Mouse (Mus musculus): ENCODE measurements around the gene Srgap3.
"Not testable (repeated sequence)": the region's sequence is repeated elsewhere in the genome, so short reads cannot be mapped to it uniquely, and the experiment has no call there.

The Srgap3 gene

DNA sequence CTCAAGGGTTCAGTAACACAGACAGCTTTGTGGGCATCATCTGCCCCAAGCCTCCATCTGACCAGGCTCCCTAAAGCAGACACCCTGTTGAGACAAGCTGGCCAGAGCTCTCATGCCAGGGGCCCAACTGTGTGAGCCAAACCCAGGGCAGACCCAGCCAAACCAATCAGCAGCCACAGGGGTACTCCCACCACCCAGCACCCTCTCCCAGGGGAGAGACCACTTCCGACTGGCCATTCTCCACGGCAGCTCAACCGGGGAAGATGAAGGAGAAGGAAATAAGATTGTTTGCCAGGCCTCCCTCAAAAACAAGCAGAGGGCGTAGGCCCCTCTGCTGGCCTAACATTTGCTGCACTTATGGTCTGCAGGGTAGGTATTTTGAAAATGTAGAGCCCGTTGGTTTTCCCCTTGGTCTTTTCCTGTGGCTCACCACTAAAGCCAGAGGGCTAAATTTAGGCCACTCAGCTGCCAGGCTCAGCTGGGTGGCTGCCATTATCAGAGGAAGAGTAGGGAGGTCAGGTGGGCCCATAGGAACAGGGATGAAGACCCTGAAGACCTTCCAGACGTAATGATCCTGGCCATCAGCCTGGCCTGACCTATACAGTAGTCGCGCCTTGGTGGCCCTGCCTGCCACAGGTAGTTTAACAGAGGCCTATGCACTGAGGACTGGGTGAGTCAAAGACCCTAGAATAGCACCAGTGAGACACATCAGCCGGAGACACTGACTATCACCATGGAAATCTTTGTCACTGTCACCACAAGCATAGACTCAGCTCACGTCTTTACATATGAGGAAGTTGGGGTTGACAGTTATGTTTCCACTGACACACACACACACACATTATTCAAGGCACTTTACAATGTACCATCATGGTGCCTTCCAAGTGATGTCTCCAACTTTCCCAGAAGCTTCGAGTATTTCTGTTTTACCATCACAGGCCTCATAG is 85.4 kb downstream of the Srgap3 start:
- DNase-seq (ENCODE audit: low read depth, low spot score): no peak

DNA sequence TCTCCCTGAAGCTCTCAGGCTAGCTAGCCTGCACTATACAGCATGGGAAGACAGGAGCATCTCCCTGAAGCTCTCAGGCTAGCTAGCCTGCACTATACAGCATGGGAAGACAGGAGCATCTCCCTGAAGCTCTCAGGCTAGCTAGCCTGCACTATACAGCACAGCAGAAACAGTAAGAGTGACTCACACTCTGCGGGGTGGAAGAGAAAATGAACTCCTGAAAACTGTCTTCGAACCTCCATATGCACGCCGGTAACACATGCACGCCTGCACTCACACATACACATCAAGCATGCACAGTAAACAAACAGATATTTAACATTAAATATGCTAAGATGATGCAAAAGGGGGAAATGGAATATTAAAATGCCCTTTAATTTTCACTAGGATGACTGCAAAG is 86.8 kb downstream of the Srgap3 start:
- DNase-seq (ENCODE audit: low read depth, low spot score): not testable (repeated sequence)

DNA sequence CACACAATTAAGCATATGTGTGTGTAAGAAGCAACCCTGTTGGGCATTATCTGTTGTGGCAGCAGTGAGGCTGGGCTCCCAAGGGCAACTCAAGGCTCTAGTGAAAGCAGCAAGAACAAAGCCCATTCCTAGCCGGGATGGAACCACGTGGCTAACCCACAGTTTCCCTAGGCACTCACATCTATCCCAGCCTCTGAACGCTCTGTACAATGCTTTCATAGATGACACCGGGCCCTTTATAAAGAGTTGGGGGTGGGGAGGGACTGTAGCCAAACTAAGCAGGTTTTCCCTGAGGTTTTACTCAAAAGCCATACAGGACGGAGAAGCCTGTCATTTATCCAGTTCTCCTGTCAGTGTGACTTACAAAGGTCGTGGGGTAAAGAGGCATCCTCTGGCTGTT is 90.0 kb downstream of the Srgap3 start:
- no peak for DNase-seq (ENCODE audit: low read depth, low spot score)

DNA sequence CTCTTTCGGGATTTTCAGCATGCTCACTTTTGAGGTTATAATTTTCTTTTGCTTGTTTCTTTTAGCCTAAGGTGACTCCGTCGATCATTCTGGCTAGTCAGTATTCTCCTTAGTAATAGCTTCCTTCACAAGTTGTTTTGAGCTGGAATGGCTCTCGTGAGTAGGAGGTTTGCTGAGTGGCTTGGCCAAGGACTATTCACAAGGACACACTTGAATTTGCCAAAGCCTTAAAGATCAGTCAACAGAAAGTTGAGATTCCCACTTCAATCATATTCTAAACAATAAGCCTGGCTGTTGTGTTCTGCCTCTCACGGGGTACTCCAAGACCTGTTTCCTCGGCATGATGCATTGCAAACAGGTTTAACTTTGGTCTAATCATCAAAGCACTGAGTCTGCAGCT is 91.9 kb downstream of the Srgap3 start:
- DNase-seq (ENCODE audit: low read depth, low spot score): no peak

DNA sequence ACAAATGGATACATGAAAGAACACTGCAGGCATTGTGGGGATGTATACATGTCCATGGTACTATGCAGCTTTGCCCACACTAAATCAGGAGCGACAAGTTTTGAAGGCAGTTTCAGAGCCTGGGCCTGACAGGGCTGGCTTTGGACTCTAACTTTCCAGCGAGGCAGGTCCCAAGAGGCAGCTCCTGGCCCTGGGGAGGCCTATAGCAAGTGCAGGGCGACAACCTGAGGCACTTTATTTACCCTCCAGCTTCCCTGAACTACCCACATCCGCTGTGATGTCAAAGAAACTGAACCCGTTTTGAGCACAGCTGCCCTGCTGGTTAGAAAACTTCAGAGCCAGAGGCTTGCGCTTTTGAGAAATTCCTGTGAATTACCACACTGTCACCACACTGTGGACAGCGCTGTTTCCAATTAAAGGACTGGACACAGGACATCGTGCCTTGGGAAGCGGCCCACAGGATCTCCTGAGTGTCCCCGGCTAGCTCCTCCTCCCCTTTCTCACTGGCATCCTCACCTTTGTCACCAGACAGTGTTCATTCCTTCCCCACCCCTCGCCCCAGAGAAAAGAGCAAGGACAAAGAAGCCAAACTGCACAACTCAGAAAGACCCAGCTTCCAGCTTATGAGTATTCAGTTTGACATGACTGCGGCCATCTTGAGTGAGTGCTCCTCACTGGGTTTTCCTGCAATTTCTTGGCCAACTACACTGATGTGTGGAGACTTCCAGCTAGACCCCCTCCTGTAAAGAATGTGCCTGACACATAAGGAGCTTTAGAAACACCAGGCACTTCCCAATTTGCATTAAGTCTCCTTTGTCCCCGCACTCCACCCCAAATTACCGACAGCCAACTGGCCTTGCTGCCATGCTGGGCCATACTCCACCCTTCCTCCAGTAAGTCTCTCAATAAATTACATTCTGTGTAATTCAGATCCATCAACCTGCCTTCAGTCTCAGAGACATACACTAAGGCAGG is 94.5 kb downstream of the Srgap3 start:
- DNase-seq (ENCODE audit: low read depth, low spot score): no peak

DNA sequence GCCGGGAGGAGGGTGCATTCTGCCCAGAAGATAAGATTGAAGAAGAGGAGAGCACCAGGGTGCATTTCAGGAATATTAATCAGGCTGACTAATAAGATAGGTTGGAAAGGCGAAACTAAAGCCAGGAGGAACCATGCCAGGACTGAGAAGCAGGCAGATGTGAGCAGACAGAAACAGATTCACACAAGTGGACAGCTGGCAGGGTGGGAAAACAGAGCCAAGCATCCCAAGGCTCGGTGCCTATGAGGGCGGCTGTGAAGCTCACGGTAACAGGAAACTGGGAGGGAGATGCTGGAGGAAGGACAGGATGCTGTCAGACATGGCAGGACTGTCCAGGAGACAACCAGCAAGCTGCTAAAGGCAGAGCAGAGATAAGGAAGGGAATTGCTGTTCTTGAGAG is 96.3 kb downstream of the Srgap3 start:
- DNase-seq (ENCODE audit: low read depth, low spot score): no peak

DNA sequence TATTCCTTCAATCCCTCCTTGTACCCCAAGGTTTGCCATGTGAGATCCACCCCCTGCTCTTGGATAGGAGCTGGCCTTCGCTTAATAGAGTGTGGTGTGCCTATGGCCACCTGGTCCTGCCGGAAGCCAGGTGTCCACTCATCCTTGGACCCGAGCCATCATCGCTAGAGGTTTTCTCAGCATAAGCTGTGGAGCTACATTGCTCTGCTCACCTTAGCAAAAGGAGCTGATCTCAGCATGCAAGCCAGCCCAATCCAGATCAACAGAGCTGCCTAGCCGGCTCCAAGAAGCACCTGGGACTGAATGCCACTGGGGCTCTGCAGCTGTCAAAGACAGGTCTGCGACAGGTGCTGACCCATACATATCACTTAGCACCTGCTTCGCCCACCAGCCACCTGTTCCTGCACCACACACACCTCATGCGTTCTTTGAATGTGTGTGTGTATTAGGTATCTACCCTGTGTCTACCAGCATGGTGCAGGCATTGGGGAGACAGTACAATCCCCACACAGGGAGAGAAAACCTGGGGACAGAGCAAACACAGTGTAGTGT is 98.4 kb downstream of the Srgap3 start:
- no peak for DNase-seq (ENCODE audit: low read depth, low spot score)

DNA sequence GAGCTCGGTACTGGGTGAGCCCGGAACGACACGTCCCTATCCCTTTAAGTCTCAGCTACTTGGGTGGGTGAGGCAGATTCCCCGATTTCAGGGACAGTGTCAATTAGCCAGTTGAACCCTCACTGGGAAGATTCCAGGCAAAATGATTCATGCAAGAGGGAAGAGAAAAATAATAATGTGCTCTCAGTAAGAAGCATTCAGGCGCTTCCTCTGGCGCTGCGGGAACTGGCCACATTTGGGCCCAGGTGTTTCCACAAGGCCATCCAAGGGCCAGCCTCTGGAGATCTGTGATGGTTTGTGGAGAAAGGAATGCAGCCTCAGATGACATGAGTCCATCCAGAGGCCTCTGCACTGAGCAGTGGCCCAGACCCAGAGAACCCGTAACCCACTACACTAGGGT is 100.2 kb downstream of the Srgap3 start:
- DNase-seq (ENCODE audit: low read depth, low spot score): no peak

DNA sequence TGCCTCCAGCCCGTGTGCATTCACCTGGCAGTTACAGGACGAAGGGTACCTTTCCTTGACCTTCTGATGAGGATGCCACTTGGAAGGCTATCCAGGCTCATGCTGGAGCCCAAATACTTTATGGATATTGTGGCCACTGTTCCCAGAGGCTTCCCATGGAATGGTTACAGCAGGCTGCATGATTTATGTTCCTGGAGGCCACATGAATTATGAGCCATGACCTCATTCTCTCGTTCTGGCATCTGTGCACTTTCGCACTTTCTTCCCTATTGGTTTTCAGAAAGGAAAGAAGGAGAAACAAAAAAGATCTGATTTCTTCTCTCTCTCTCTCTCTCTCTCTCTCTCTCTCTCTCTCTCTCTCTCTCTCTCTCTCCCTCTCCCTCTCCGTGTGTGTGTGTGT is 104.6 kb downstream of the Srgap3 start:
- peak; percentile 43 for DNase-seq (ENCODE audit: low read depth, low spot score)

DNA sequence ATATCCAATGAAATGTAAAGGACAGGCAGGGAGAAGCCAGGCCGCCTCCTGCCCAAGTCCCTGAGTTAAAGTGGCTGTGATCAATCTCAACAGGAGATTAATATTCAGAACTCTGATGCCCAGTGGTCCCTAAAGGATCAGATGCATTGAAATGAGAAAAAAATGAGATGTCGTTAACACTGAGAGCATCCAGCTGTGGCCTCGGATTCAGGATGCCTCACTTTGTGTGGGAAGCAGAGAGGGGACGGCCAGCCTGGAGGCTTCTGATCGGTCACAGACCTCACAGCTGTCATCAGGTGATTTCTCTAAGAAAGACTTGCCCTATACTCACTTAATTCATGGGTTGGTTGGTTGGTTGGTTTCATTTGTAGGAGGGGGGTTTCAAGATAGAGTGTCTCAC is 106.7 kb downstream of the Srgap3 start:
- DNase-seq (ENCODE audit: low read depth, low spot score): no peak

DNA sequence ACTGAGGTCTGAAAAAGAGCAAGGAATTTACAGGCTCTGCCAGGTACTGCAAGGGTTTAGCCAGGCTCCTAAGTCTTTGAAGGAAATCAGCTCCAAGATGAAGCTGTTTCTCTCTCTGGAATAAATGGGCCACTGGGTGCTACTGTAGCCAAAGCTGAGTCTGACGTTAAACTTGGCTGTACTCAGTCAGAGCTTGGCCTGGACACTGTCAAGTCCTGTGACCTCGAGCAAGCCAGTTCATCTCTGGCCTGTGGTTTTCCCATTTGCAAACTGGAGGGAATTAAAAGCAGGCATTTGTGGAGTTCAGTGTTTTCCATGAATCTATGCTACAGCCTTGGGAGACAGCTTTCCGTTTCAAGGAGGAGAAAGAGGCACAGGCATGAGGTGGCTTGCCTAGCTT is 107.7 kb downstream of the Srgap3 start:
- DNase-seq (ENCODE audit: low read depth, low spot score): no peak

DNA sequence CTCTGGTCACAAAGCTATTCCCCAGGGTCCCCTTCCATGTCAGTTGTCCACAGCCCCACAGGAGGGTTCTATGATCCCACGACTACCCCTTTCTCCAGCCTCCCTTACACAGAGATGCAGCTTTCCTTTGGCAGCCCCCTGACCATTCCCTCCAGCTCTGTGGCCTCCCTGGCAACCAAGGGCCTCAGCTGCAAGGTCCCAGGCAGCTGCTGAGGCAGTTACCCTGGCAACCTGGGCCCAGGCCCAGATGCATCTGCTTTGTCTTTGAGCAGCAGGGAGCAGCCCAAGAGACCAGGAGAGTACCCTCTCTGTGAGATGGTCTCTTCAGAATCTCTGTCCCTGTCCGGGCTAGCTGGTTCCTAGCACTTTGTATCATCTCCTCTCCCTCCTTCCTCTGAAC is 108.2 kb downstream of the Srgap3 start:
- DNase-seq (ENCODE audit: low read depth, low spot score): no peak

DNA sequence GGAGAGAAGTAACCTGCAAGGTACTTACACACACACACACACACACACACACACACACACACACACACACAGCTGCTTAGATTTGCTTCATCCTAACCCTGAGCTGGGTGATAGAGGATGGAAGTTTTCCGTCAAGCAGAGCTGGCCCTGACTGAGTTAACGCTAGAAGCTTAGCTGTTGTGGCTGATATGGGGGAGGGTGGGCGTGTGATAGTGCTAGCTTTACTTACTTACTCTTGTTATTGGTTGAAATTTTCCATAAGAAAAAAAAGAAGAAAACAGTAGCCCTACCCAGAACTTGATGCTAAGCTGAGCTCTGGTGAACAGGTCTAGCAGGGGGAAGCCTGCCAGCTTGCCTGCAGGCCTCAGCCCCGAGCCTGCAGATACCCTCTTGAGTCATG is 110.4 kb downstream of the Srgap3 start:
- DNase-seq (ENCODE audit: low read depth, low spot score): no peak

DNA sequence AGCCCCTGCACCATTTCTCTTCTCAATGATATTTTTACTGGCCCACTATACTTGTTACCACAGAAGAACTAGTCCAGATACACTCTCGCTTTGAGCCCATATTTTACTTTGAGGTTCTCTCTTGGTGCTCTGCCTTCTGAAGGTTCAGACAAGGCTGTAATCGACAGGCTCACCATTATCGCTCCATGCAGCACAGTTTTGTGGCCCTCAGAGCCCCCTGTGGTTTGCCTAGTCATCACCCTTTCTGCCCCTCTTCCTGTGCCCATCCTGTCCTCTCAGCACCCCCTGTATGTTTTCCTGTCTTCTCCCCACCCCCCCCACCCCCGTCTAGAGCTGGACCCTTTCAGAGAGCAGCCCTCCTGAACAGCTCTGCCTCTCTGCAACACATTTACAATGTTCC is 111.7 kb downstream of the Srgap3 start:
- DNase-seq (ENCODE audit: low read depth, low spot score): no peak

DNA sequence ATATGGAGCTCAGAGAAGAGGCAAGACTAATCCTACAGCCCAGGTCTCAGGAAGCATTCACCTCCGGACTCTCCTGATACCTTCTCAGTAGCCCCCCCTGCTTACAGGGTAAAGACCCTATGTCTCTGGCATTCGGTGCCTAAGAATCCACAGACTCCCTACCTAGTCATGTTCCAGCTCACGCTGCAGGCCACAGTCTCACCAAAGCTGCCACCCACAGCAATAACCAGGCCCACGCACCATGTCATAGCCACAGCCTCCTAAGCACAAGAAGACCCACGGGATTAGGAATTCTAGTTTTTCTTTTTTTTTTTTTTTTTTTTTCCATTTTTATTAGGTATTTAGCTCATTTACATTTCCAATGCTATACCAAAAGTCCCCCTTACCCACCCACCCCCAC is 112.6 kb downstream of the Srgap3 start:
- no peak for DNase-seq (ENCODE audit: low read depth, low spot score)

DNA sequence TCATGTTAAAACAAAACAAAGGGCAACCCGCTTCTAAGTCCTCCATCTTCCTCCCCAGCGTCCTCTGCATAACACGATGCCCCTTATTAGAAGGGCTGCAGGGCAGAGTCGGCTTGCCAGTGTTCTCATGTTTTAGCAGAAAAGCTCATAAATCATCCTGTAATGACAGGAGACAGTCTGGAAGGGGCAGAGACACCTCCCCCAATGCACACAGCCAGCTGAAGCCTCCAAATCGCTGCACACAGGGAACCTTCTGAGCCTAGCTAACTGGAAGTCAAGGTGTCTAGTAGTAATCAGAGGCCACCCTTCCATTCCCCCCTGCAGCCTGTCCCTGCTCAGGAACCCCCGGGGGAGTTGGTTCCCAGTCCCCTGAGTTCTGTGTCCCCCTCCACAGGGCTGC is 113.3 kb downstream of the Srgap3 start:
- DNase-seq (ENCODE audit: low read depth, low spot score): no peak

DNA sequence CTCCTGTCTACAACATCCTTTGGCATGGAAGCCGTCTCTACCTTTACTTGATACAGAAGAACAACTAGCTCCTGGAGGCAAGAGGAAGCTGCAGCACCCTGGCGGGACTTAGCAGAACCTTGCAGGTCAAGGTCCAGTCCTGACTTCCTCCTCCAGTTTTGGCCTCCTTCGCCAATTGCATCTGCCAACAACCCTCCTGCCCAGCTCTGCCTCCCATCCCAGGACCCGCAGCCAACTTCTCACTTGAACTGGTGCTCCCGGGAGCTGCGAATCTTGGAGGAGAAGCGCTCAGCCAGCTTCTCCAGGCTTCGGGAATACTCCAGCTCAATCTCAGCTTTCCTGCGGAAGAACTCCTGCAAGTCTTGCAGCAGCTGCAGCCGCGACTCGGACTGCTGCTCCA is 117.9 kb downstream of the Srgap3 start:
- no peak for DNase-seq (ENCODE audit: low read depth, low spot score)

DNA sequence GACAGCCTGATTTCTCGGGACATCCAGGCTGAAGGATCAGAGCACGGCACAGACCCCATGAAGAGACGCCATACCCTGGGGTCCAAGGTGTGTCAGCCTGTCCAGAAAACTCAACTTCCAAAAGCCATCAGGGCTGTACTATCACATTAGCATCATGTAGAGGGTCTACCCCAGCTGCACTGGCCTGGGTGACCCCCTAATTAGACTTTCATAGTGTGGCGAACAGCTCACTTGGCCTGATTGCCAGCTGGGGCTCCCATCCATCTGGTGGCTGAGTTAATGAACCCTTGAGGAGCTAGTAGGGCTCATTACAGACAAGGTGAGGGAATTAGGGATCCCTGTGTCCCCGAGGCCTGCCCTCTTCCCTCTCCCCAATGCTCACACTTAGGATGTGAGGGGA is 118.6 kb downstream of the Srgap3 start:
- no peak for DNase-seq (ENCODE audit: low read depth, low spot score)

DNA sequence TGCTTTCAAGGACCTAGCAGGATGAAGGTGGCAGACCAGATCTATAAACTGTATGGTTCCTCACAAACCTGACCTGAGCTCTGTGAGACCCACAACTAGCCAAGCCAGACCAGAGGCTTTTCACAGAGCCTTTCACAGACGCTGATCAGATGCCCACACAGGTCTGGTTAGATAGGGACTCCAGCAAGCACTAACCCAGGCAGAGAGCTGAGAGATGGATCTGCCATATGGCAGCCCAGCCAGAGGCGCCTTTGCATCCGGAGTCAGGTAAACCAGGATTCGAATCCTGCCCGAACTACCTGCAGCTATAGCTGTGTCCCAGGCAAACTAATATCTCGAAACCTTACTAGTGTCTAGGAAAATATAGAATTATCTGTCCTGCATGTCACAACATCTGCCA is 121.4 kb downstream of the Srgap3 start:
- no peak for DNase-seq (ENCODE audit: low read depth, low spot score)

DNA sequence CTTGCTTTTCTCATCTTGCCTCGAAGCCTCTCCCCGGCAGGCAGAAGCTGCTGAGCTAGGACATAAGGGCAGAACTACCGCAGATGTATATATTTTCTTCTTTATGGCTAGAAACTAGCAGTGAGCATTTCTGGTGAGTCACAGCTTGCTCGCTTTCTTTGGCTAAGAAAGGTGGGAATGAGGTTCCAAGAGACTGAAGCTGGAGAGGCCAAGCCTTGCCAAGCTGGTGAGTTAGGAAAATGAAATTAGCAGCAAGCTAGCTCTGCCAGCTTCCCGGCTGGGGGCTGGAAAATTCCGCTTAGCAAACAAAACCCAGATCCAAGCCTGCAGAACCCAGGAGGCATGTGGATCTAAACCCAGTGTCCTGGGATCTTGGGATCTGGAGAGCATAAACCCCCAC is 124.0 kb downstream of the Srgap3 start:
- DNase-seq (ENCODE audit: low read depth, low spot score): no peak

DNA sequence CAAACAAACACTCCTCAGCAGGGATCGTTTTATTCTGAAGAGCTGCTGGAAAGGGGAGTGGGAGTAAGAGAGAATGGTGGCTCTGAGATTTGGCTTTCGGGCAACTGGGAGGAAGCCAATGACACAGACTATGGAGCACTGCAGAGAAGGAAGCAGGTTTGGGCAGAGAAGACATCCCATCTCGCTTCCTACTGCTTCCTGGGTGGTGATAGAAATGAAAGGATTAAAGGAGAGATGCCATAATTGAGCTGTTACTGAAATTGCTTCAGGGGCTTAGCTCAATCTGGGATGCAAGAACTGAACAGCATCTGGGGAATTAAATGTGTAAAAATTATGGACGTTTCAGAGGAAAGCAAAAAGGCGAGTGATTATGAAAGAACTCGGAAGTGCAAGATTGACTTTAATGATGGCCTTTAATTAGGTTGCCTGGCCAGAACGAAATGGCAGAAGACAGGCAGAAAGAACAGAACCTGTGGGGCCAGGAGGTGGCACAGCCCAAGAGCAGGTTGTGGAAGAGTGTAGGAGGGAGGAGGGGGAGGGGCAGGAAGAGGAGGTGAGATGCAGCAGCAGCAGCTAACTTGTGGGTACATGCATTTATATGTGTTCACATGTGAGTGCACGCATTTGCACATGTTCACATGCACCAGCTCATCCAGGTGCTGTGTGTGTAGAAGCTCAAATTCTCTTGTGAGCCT is 126.6 kb downstream of the Srgap3 start:
- DNase-seq (ENCODE audit: low read depth, low spot score): no peak
